Mouse (Mus musculus) embryonic facial prominence, embryonic 11.5 days (tissue): Measurements from ENCODE around the gene Galnt17. TPM values are rescaled to one million over a fixed set of nuclear protein-coding genes. Genes with fewer than 3 reads are reported as not detected.

Experiments used
- ATAC-seq: fragments of 200-750 bp; cut with Nextera tagmentation; replicated peaks from 2 replicates; pipeline ENCODE4 v1.8.0; 2017; ENCODE audit warnings: low read depth; ENCODE audit not compliant: insufficient number of reproducible peaks, low FRiP score, low TSS enrichment
- DNase-seq: peaks from one replicate; pipeline ENCODE4 v3.0.0-alpha.2; 2015; ENCODE audit warnings: low spot score
- H3K27ac ChIP-seq: fragments of 300-500 bp; sonication (generic); replicated peaks from 2 replicates; pipeline ENCODE4 v1.5.1; 2014; ENCODE audit warnings: mild to moderate bottlenecking, low read depth, low read length, control low read depth
- H3K27me3 ChIP-seq: fragments of 300-500 bp; sonication (generic); 2 replicates; pipeline ENCODE4 v1.6.1; 2014; ENCODE audit warnings: mild to moderate bottlenecking, low read length, moderate library complexity, mixed read lengths; ENCODE audit not compliant: control insufficient read depth, insufficient read depth
- H3K36me3 ChIP-seq: fragments of 300-500 bp; sonication (generic); replicated peaks from 2 replicates; pipeline ENCODE4 v1.6.1; 2014; ENCODE audit warnings: low read depth, mild to moderate bottlenecking, low read length, moderate library complexity, mixed read lengths; ENCODE audit not compliant: control insufficient read depth, insufficient read depth
- H3K4me1 ChIP-seq: fragments of 300-500 bp; sonication (generic); 2 replicates; pipeline ENCODE4 v1.6.1; 2014; ENCODE audit warnings: low read length, mixed read lengths; ENCODE audit not compliant: control insufficient read depth, insufficient read depth
- H3K4me2 ChIP-seq: fragments of 300-500 bp; sonication (generic); 2 replicates; pipeline ENCODE4 v1.6.1; 2014; ENCODE audit warnings: low read depth, mild to moderate bottlenecking, control low read depth, low read length, moderate library complexity
- H3K4me3 ChIP-seq: fragments of 300-500 bp; sonication (generic); 2 replicates; pipeline ENCODE4 v1.5.1; 2014; ENCODE audit warnings: low read depth, low read length, control low read depth
- H3K9ac ChIP-seq: fragments of 300-500 bp; sonication (generic); replicated peaks from 2 replicates; pipeline ENCODE4 v1.6.1; 2014; ENCODE audit warnings: mild to moderate bottlenecking, control low read depth, low read length
- H3K9me3 ChIP-seq: fragments of 300-500 bp; sonication (generic); replicated peaks from 2 replicates; pipeline ENCODE4 v1.6.1; 2016; ENCODE audit warnings: mild to moderate bottlenecking, low read length, inconsistent platforms, mixed read lengths; ENCODE audit not compliant: control insufficient read depth
- WGBS: fragments of 180-500 bp; shearing (Covaris S2); extraction: QIAGEN DNeasy Blood & Tissue Kit; methylation state at CpG from one replicate; pipeline ENCODE4 v1.1.7; 2014; 5-methylcytosine and 5-hydroxymethylcytosine counted together
- polyA plus RNA-seq: library from polyadenylated mRNA; unstranded; fragments of >200 nt; fragmentation: Nextera tagmentation; extraction: Ambion mirVana; gene quantifications from 2 replicates; pipeline ENCODE4 v1.2.1, GENCODE M21; 2014

Galnt17 gene
- polyA plus RNA-seq, 1 experiment from 2014 or later, result 0.79 TPM

- Histone ChIP-seq H3K27ac (no peak overlapping the region), H3K4me1 (no peaks in the 10 kb centered on the region), H3K9me3 (no peaks in the 10 kb centered on the region), H3K4me3 (no peak overlapping the region), H3K4me2 (no peak overlapping the region), H3K9ac (no peak overlapping the region), H3K36me3 (no peaks in the 10 kb centered on the region), H3K27me3 (no peaks in the 10 kb centered on the region)
- ATAC-seq, result no peak
- WGBS, result 80% methylated on average over 1 of the region's 1 CpGs
- DNase-seq, result no peak
Measured at GRCm38 (mm10) chr5:130930999-130931398, 377.3 kb downstream of the Galnt17 start.

- no peaks in the 10 kb centered on the region for H3K4me1 ChIP-seq
Measured at GRCm38 (mm10) chr5:130927794-130928149, 380.5 kb downstream of the Galnt17 start.

GRCm38 (mm10) chr5:130927138-130927793, 381.0 kb downstream of the Galnt17 start:
- Histone ChIP-seq H3K9me3 (no peaks in the 10 kb centered on the region), H3K4me2 (no peak overlapping the region), H3K9ac (no peak overlapping the region), H3K4me1 (no peaks in the 10 kb centered on the region), H3K27me3 (no peaks in the 10 kb centered on the region), H3K4me3 (no peak overlapping the region), H3K27ac (no peak overlapping the region), H3K36me3 (no peaks in the 10 kb centered on the region)
- 86% methylated on average over 3 of the region's 3 CpGs for WGBS
- DNase-seq (no peak), ATAC-seq (no peak)

More at GRCm38 (mm10) chr5:130927794-130928149, 380.5 kb downstream of the Galnt17 start:
- Histone ChIP-seq H3K4me3 (no peak overlapping the region), H3K9me3 (no peaks in the 10 kb centered on the region), H3K4me2 (no peak overlapping the region), H3K9ac (no peak overlapping the region), H3K27ac (no peak overlapping the region), H3K36me3 (no peaks in the 10 kb centered on the region), H3K27me3 (no peaks in the 10 kb centered on the region)
- no peak for ATAC-seq
- no peak for DNase-seq
- 88% methylated on average over 8 of the region's 8 CpGs for WGBS

GRCm38 (mm10) chr5:130925681-130926080, 382.6 kb downstream of the Galnt17 start:
- Histone ChIP-seq H3K9me3 (no peaks in the 10 kb centered on the region), H3K4me2 (no peak overlapping the region), H3K9ac (no peak overlapping the region), H3K27ac (no peak overlapping the region), H3K27me3 (no peaks in the 10 kb centered on the region), H3K36me3 (no peaks in the 10 kb centered on the region), H3K4me3 (no peak overlapping the region), H3K4me1 (no peaks in the 10 kb centered on the region)
- ATAC-seq (no peak), DNase-seq (no peak)
- 91% methylated on average over 7 of the region's 7 CpGs for WGBS

GRCm38 (mm10) chr5:130924245-130924827, 384.0 kb downstream of the Galnt17 start:
- DNase-seq (peak; percentile 12), ATAC-seq (0 out of 2 replicates have a peak, but pooled peaks have one; percentile 34)
- no peaks in the 10 kb centered on the region for H3K4me1 ChIP-seq
- no peak overlapping the region for H3K27ac ChIP-seq
- 13% methylated on average over 2 of the region's 2 CpGs for WGBS
- H3K9ac ChIP-seq, result no peak overlapping the region
- H3K4me2 ChIP-seq, result no peak overlapping the region
- no peaks in the 10 kb centered on the region for H3K27me3 ChIP-seq
- no peak overlapping the region for H3K4me3 ChIP-seq
- no peaks in the 10 kb centered on the region for H3K9me3 ChIP-seq
- no peaks in the 10 kb centered on the region for H3K36me3 ChIP-seq

- Histone ChIP-seq H3K4me1 (no peaks in the 10 kb centered on the region), H3K4me3 (no peak overlapping the region), H3K4me2 (no peak overlapping the region), H3K9ac (no peak overlapping the region), H3K27me3 (no peaks in the 10 kb centered on the region), H3K9me3 (no peaks in the 10 kb centered on the region), H3K36me3 (no peaks in the 10 kb centered on the region), H3K27ac (no peak overlapping the region)
- no peak for ATAC-seq
- no peak for DNase-seq
- WGBS, result 96% methylated on average over 7 of the region's 7 CpGs
Measured at GRCm38 (mm10) chr5:130919969-130920368, 388.3 kb downstream of the Galnt17 start.

- Histone ChIP-seq H3K9ac (no peak overlapping the region), H3K4me3 (no peak overlapping the region), H3K36me3 (no peaks in the 10 kb centered on the region), H3K4me1 (no peaks in the 10 kb centered on the region), H3K27me3 (no peaks in the 10 kb centered on the region), H3K4me2 (no peak overlapping the region), H3K27ac (no peak overlapping the region), H3K9me3 (no peaks in the 10 kb centered on the region)
- 82% methylated on average over 3 of the region's 3 CpGs for WGBS
- DNase-seq (no peak), ATAC-seq (no peak)
Measured at GRCm38 (mm10) chr5:130914606-130915005, 393.7 kb downstream of the Galnt17 start.

GRCm38 (mm10) chr5:130911551-130911950, 396.7 kb downstream of the Galnt17 start:
- WGBS, result 70% methylated on average over 2 of the region's 2 CpGs
- no peaks in the 10 kb centered on the region for H3K36me3 ChIP-seq
- no peak overlapping the region for H3K4me2 ChIP-seq
- DNase-seq, result no peak
- no peak overlapping the region for H3K9ac ChIP-seq
- no peak overlapping the region for H3K27ac ChIP-seq
- H3K4me1 ChIP-seq, result no peaks in the 10 kb centered on the region
- H3K9me3 ChIP-seq, result no peaks in the 10 kb centered on the region
- no peaks in the 10 kb centered on the region for H3K27me3 ChIP-seq
- ATAC-seq, result no peak
- H3K4me3 ChIP-seq, result no peak overlapping the region
